Mouse (Mus musculus) Patski (cell line): Measurements from ENCODE around the gene Lair1. TPM values are rescaled to one million over a fixed set of nuclear protein-coding genes. Genes with fewer than 3 reads are reported as not detected.
"Not testable (repeated sequence)": the region's sequence is repeated elsewhere in the genome, so short reads cannot be mapped to it uniquely, and the experiment has no call there.

Source experiments
- ATAC-seq: fragments of 100-300 bp; one replicate; pipeline ENCODE4 v1.8.0; 2021
- CTCF ChIA-PET: fragments of 350-600 bp; sonication (Branson Sonifier 250); formaldehyde crosslinking; loops from one replicate; lab custom pipeline; 2022; ENCODE audit warnings: inconsistent platforms; lab: Charles Lee
- POLR2A ChIA-PET: fragments of 350-600 bp; sonication (Branson Sonifier 250); formaldehyde crosslinking; loops from one replicate; lab custom pipeline; 2022; ENCODE audit warnings: antibody characterized with exemption, inconsistent platforms; lab: Charles Lee
- DNase-seq: peaks from one replicate; pipeline ENCODE4 v3.0.0-alpha.2; 2011; ENCODE audit warnings: low read depth, low spot score
- H3K27me3 ChIP-seq: fragments of 371-371 bp; one replicate; pipeline ENCODE4 v1.5.1; 2021
- CTCF ChIP-seq: fragments of 100-300 bp; IDR thresholded peaks from one replicate; pipeline ENCODE4 v1.5.1; 2021
- in situ Hi-C: fragments of 300-500 bp; cut with MboI; formaldehyde crosslinking; loops from 3 replicates; pipeline ENCODE4 v1.11.1; 2018; ENCODE audit warnings: low pct_unique_long_range_greater_than_20kb, mixed read lengths
- polyA plus RNA-seq: library from polyadenylated mRNA; unstranded; gene quantifications from one replicate; pipeline ENCODE4 v1.2.3, GENCODE M21; 2021

The Lair1 gene
- polyA plus RNA-seq, 1 experiment from 2014 or later, result 0.01 TPM

GRCm38 (mm10) chr7:4084161-4084560, 21.2 kb upstream of the Lair1 start:
- ChIA-PET POLR2A (no interaction called here), CTCF (no interaction called here)
- TF ChIP-seq CTCF, result no peak
- DNase-seq (no peak), ATAC-seq (no peak)
- H3K27me3 ChIP-seq, result no peaks in the 10 kb centered on the region
- in situ Hi-C loops, result no loop called here

GRCm38 (mm10) chr7:4082804-4083203, 19.8 kb upstream of the Lair1 start:
- POLR2A ChIA-PET, result no interaction called here
- H3K27me3 ChIP-seq, result no peaks in the 10 kb centered on the region
- ATAC-seq (peak; percentile 46), DNase-seq (no peak)
- CTCF ChIA-PET, result no interaction called here
- TF ChIP-seq CTCF, result no peak
- in situ Hi-C loops, result no loop called here

- no peak for ATAC-seq
- ChIA-PET POLR2A (no interaction called here), CTCF (no interaction called here)
- DNase-seq, result no peak
- in situ Hi-C loops, result no loop called here
- no peaks in the 10 kb centered on the region for H3K27me3 ChIP-seq
- TF ChIP-seq CTCF, result no peak
Measured at GRCm38 (mm10) chr7:4081706-4082105, 18.7 kb upstream of the Lair1 start.

DNA sequence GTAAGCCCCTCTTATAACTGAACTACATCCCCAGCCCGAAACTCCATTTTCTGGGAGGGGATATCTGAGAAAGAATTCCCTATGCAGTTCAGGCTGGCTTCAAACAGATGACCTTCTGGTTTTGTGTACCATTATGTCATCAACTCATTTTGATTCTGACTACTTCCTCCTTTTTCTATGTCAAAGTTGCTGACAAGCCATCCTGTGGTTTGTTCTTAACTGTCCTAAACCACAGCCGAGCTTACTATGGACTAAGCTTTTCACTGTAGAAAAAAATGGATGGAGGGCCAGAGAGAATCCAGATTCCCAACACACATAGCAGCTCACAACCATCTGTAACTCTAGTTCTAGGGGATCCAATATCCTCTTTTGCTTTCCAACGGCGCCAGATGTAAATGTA, 17.5 kb upstream of the Lair1 start:
- ATAC-seq (no peak), DNase-seq (no peak)
- no peak for TF ChIP-seq CTCF
- ChIA-PET CTCF (no interaction called here), POLR2A (no interaction called here)
- H3K27me3 ChIP-seq, result no peaks in the 10 kb centered on the region
- in situ Hi-C loops, result no loop called here

DNA sequence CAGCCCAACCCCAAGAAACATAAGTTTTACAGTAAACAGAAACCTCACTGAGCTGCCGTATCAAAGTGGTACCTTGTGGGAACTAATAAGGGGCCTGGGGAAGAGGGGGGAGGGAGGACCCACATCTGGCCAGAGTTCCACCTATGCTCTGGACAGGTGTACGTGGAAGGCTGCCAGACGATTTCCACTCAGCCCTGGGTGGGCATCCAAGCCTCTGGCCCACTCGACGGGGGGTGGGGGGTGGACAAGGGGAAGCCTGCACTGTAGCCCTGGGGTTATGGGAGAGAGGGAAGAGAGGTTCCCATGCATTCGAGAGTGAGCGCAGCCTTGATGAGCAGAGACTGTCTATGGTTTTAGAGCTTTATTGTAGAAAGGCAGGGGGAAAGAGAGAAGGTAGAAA, 16.5 kb upstream of the Lair1 start:
- ATAC-seq (no peak), DNase-seq (no peak)
- in situ Hi-C loops, result no loop called here
- H3K27me3 ChIP-seq, result no peaks in the 10 kb centered on the region
- POLR2A ChIA-PET, result no interaction called here
- TF ChIP-seq CTCF, result no peak
- CTCF ChIA-PET, result no interaction called here

- ATAC-seq (no peak), DNase-seq (no peak)
- ChIA-PET POLR2A (no interaction called here), CTCF (interaction anchor here (1.5 kb wide), 1 partner anchor 15 kb away, joined by 4 read pairs; no protein-coding TSS in a partner anchor)
- H3K27me3 ChIP-seq, result peaks cover 10% of the 10 kb centered on the region
- no peak for TF ChIP-seq CTCF
- in situ Hi-C loops, result no loop called here
Measured at GRCm38 (mm10) chr7:4073144-4073543, 10.1 kb upstream of the Lair1 start.

DNA sequence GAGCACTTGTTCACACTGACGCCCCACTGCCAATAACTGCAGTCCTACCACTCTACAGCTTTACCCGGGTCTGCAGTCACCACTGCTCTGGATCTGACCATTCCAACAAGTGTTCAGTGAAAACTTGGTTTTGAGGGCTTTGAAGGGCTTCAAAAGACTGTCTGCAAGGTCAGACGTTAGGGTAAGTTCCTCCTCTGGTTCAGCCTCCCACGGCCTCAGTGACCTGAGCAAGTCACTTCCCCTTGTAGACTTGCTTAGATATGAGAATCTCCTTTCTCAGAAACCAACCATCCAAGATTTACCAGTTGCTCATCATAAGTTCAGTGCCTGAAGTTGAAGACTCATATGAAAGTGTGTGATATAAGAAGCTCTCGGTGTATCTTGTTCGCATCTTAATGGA, 8.1 kb upstream of the Lair1 start:
- ATAC-seq (no peak), DNase-seq (no peak)
- in situ Hi-C loops, result no loop called here
- ChIA-PET POLR2A (no interaction called here), CTCF (no interaction called here)
- peaks cover 10% of the 10 kb centered on the region for H3K27me3 ChIP-seq
- TF ChIP-seq CTCF, result no peak

- no peaks in the 10 kb centered on the region for H3K27me3 ChIP-seq
- ATAC-seq (no peak), DNase-seq (no peak)
- POLR2A ChIA-PET, result no interaction called here
- in situ Hi-C loops, result no loop called here
- TF ChIP-seq CTCF, result no peak
- CTCF ChIA-PET, result no interaction called here
Measured at GRCm38 (mm10) chr7:4063714-4064425, 866 bp upstream of the Lair1 start.

GRCm38 (mm10) chr7:4060602-4061188, 2.3 kb downstream of the Lair1 start:
- H3K27me3 ChIP-seq, POLR2A ChIA-PET, in situ Hi-C loops, ATAC-seq, CTCF ChIA-PET, DNase-seq: not testable (repeated sequence)

- POLR2A ChIA-PET, result no interaction called here
- peaks cover 13% of the 10 kb centered on the region for H3K27me3 ChIP-seq
- DNase-seq, result no peak
- CTCF ChIA-PET, result no interaction called here
- peak; percentile 53 for TF ChIP-seq CTCF
- in situ Hi-C loops, result no loop called here
- ATAC-seq, result peak; percentile 69
Measured at GRCm38 (mm10) chr7:4026794-4027421, 36.1 kb downstream of the Lair1 start.

GRCm38 (mm10) chr7:4004636-4005035, 58.4 kb downstream of the Lair1 start:
- not testable (repeated sequence) for ATAC-seq

GRCm38 (mm10) chr7:4003996-4004395, 59.0 kb downstream of the Lair1 start:
- ATAC-seq, H3K27me3 ChIP-seq, DNase-seq, CTCF ChIA-PET, in situ Hi-C loops: not testable (repeated sequence)
- POLR2A ChIA-PET, result interaction anchor here (0.5 kb wide), 1 partner anchor 787 kb away, joined by 3 read pairs; no protein-coding TSS in a partner anchor

More at GRCm38 (mm10) chr7:4004636-4005035, 58.4 kb downstream of the Lair1 start:
- in situ Hi-C loops, DNase-seq, H3K27me3 ChIP-seq, CTCF ChIA-PET: not testable (repeated sequence)
- POLR2A ChIA-PET, result interaction anchor here (0.5 kb wide), 1 partner anchor 788 kb away, joined by 3 read pairs; no protein-coding TSS in a partner anchor
